Mouse (Mus musculus) urinary bladder, adult 2 months (tissue): ENCODE results near the gene Adam22. TPM values are rescaled to one million over a fixed set of nuclear protein-coding genes. Genes with fewer than 3 reads are reported as not detected.
A peak's percentile ranks its signal among the peaks of the same experiment; 100 is the strongest.

Experiments
- DNase-seq: peaks from one replicate; pipeline ENCODE4 v3.0.0; 2022; ENCODE audit warnings: low spot score
- polyA plus RNA-seq: library from polyadenylated mRNA; depleted of rRNA; stranded (reverse); fragments of >200 nt; gene quantifications from 2 replicates; pipeline ENCODE4 v1.2.3, GENCODE M21; 2012; rRNA removed

Adam22 gene
- 7.6 and 8.6 TPM in 2 replicates for polyA plus RNA-seq

DNA sequence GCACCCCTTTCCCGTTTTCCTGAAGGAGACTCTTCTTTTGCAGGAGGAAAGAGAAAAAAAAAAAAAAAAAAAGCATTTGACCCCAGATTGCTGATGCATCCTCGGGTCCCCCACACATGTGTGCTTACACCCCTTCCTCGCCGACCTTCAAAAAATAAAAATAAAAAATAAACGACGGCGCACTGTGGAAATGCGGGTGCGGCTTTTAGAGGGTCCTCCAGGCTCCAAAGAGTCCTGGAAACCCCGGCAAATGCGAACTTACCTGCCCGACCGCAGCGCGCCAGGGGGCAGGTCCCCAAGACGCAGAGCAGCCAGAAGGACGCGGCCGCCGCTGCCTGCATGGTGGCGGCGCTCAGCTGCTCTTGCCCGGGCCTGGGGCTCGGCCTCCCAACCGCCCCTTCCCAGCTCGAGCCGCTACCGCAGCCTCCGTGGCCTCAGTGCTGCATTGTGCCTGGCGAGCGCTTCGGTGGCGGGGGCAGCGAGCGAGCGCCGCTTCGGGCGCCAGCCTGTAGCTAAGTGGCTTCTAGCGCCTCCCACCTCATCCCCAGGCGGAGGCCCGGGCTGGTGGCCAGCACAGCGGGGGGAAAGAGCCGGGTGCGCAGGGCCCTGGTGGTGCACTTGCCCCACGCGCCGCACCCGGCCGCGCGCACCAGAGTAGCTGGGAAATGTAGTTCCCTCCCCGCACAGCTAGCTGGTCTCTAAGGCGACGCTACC is at the start of gene Adam22:
Gene Adam22 (minus strand): TSS at position 547 of the 714 bp plus-strand sequence.
- DNase-seq = peak; percentile 56

DNA sequence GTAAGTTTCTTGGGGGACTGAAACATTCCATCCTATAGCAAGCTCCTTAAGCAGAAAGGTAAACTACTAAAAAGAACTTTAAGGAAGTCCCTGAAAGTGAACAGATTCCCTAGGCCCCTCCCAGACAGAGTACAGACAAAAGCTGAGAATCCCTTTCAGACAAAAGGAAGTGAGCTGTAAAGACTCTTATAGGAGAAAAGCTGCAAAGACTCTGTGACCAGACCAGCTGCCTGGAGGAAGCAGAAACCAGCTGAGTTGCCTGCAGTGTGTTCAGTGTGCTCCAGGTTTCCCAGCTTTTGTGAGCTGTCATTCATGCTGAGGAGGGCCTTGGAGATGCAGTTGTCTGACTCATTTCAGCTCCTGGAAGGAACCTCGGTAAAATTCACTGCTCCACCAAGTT is 49.5 kb upstream of the Adam22 start:
- DNase-seq = no peak

DNA sequence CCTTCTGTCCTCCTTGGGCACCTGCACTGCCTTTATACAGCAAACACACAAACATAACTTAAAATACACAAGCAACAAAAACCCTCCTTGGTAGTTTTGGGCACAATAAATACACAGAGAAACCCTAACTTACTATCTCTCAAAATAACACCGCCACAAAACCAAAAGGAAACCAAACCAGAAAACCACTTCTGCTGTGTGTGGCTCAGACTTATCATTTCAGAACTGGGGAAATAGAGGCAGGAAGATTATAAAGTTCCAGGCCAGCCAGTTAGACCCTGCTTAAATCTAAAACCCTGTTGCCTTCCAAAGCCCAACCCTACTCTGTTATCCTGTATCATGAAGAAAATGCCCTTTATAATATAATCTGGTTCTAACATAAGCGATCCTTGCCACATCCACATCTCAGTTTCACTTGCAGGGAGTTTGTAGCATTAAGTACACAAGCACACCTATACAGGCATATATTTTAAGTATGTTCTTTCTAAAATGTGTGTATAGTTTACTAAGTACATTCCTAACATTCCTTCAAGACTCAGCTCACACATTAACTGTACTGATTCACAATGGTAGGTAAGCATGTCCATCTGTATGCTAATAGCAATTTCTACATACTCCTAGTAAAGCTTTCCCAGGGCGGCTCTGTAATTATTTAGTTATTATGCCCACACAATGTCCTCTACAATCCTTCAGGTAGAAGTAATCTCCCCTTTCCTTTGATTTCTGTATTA is 48.9 kb upstream of the Adam22 start:
- no peak for DNase-seq

DNA sequence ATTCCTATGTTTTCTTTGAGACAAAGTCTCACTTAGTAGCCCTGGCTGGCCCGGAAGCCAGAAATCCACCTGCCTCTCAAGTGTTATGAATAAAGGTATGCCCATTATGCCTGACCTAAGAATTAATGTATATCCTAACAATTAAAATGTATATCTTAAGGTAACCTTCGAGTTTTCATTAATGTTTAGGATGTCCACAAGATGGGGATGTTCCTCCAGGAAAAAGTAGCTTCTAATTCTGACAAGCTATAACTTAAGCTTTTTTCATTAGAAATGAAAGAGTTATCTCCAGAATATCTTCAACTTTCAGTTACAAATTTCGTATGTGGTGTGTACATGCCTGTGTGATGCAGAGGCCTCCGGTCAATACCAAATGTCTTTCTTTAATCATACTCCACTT is 40.8 kb upstream of the Adam22 start:
- no peak for DNase-seq

DNA sequence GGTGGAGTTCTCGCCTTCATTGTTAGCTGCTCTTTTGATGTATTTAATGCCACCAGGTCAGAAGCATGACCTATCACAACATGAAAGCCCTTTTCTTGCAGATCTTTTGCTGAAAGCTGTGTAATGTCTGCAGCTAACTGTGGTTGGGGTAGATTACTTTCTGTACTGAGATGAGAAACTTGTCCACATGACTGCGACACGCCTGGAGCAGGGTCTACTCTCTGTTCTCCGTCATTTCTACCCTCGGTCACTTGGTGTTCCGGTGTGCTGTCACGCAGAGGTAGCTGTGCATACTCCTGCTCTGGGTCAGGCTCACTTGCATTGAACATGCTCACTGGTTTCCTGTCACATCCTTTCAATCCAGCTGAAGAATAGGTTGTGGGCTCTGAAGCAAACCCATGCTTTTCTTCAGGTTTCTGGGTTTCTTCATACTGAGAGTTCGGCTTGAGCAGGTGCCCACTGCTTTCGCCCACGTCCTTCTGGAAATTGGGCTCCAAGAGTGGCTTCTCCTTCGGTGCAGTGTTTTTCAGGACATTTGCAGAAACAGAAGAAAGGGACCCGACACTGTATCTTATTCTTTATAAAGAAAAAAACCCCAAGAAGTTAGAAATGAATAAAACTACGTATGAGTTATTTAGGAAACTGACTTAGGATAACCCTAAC is 29.8 kb upstream of the Adam22 start:
- DNase-seq = no peak

DNA sequence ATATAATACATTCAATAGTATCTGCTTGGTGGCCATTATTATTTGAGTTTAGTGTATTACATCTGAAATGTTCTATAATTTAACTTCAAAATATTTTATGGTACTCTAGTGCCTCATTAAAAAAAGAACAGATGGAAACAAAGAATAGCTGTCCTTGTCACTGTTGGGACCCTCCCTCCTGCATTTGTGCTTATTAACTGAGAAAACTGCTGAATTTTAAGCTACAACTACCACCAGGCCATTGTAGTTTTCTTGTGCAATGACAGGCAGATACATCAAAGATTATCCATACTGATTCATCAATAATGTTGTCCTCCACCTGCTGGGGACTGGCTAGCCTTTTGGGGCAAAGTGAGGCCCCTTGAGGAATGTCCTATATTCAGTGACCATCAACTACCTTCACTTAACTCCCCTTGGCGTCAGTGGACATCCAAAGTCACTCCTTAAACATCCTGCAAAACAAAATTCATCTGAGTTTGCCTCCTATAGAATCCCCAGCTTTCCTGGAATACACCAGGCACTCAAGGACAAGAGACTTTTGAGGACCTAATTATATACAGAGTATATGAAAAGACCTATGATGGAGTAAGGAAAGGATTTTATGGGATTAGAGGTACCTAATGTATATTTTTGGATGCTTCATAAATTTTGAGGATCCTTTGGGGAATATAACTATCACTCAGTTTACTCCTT is 26.1 kb upstream of the Adam22 start:
- DNase-seq = no peak

DNA sequence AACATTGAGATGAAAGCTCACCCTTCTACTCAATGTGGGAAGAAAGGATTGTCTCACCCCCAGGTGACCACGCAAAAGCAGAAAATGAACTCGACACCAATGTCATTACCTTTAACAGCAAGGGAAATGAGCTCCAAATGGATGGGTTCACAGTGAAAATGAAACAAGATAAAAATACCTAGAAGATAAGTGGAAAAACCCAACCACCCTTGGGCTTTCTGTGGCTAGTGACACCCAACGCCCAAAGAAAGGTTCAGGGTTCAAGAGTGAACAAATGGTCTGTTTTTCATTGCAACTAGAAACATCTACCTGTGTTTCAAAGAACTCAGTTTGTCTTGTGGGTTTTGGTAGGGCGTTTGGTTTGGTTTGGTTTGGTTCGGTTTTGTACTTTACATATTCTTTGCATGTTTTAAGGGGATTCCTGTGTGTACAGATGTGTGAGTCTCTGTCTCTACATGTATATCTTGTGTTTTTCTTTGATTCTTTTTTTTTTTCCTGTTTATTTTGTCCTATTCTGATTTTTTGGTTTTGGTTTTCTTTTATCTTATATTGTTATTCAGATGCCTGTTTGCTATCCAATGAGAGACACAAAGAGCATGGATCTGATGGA is 6.4 kb upstream of the Adam22 start:
- DNase-seq = no peak

DNA sequence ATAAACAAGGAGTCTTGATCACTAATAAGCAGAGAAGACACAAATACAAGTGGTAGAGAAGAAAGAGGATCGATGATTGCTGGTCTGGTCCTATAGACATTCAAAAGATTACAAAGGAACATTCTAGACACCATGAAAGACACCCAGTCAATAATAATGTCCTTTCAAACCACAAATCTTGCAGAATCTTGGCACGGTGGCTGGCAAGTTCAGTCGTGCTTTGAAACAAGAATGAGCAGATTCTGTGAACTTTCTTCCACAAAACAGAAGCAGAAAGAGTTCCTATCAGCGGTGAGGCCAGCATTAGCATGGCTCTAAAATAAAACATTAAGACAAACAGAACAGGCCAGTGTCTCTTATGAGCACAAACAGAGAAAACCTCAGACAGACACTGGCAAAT is 5.5 kb upstream of the Adam22 start:
- no peak for DNase-seq

DNA sequence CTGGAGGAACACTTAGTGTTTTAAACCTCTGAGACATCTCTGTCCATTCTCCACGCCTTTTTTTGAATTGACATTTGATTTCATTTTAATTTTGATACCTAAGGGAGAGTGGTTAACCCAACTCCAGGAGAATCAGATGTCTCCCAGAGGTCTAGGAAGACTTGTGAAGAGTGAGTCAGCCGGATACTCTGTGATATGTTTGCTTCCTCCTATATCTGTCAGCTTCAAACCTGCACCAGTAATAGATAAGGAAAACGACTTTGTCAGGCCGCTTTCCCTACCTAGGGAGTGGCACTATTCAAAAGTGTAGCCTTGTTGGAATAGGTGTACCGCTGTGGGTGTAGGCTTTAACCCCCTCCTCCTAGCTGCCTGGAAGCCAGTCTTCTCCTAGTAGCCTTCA is 821 bp upstream of the Adam22 start:
- DNase-seq = no peak

DNA sequence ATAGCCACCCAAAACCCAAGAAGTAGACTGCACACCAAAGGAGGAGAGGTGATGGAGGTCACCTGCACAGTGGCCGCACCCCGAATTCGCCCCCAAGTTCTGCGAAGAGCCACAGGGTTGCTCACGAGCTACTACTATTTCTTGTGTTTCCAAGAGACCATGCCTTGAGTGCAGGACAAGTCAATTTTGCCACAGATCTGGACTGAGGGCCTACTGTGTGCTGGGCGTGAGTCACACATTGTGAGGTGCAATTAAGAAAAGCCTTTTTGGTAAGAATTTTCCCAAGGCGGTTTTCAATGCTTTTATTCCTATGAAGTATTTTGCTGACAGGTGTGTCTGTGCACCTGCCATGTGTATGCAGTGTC is 350 bp upstream of the Adam22 start:
- no peak for DNase-seq

DNA sequence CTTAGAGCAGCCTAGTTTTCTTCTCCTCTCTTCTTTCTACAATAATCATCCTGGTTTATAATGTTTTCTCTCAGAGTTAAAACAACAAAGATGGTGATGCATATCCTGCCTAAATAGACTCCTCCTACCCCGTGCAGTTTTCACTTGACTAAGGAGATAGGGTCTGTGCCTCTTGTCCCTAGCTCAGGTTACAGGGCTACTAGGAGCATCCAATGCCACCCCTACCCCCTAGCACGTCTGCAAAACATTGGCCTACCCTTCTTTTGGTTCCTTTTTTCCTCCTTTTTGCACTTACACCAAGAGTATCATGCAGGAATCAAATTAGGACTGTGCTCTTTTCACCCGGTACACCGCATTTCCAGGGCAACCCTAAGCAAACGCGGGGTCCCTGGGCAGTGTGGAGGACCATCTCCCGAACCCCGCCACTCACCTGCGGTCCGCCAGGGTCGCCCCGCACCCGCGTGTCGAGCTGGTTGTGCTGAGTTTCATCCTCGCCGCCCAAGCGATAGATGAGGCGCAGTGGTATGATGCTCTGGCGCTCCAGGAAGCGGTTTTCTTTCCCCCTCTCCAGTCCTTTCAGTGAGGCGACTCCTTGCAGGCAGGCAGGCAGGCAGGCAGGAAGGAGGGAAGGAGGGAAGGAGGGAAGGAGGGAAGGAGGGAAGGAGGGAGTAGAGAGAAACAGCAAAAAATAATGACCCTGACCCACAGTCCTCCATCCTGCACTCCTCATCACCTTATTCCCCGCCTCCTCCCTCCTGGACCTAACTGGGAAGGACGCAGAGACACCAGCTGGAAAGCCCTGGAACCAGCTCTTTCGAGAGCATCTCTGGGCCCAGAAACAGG is 968 bp downstream of the Adam22 start:
- DNase-seq = no peak

DNA sequence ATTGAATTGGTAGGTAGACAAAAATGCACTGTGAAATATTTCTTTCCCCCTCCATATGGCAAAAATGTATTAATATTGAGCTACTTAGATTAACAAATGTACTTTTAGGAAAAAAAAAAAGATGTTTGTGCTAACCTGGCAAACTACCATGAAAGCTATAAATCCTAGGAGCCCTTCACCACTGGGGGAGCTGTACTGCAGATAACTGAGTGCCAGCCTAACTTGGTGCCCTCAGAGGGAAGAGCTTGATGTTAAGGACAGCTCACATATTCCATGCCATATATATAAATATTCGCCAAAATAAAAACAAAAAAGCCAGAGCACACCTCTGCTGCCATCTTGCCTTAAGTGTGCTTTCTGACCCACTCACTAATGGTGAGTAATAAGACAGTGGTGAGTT is 5.6 kb downstream of the Adam22 start:
- no peak for DNase-seq

DNA sequence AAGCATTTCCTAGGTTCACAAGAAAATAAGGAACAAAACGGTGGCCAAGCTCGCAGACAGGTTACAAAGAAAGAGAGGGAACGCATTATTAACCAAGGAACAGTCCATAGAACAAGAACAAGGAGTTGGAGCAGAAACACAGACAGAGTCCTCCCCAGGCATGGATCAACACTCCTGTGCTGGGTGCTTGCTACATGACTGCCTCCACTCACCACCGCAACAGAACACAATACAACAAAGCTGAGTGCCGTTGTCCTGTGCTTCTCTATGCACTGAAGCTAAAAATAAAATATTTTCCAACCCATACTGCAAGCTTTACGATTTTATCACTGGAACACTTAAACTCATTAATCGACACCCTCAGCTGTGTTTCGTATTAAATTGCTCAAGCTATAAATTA is 10.3 kb downstream of the Adam22 start:
- DNase-seq = no peak

DNA sequence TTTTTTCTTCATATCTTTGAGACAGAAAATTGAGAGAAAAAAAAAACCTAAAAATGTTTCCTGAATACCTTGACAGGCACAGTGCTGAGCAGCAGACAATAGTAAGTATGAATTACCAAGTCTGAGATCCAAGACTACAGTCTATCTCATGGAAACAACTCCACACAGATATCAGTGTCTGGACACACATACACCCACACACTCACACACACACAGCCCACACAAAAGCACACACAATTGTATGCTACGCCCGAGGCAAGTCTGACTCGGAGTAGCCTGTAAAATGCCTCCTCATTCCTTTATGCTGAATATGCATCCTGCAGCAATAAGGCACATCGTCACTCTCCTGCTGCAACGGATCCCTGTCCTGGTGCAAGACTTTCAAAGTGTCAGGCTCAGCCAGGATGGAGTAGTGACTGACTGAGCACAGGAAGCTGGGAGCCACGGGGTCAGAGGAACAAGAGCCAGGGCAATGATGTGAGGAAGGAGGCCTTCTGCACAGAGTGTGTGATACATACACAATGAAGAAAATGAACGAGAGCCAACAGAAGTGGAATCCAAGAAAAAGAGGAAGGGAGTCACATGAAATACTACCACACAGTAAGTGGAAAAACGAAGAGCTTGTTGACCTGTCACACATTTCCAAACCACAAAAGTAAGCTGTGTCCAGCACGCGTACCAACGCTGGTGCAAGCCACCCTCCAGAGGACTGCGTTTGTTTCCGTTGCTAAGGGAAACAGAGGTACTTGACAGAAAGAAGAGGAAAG is 10.9 kb downstream of the Adam22 start:
- DNase-seq = no peak

DNA sequence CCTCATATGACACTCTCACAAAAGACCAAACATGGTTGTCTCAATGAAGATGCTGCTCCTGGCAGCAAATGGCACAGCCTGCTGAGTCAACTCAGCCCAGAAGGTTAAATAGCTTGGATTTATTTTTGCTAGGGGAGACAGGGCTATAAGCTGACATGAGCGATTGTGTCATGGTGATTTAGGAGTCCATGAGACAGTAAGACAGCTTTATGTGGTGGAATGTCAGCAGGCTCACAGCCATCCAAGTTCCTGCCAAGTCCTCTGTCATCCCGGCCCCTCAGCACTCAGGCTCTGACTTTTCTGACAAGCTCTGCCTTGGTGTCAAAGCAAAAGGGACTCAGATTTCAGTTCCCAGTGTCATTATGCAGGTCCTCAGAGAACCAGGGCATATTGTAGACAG is 11.6 kb downstream of the Adam22 start:
- no peak for DNase-seq

DNA sequence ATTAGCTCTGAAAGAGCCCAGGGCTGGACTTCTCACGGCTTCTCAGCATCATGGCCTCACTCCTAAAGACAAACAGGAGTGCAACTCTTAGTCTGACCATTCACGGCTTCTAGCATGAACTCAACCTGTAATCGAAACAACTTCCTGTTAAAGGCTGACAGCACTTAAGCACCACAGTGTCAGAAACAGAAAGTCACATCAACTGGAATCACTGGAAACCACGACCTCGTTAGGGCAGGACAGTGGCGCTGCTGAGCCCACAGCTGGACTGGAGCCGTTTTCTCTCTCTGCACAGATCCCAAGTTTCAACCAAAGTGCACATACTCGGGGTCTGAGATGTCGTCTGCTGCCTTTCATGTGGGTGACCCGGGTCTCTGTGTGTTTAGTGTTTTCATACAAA is 18.4 kb downstream of the Adam22 start:
- no peak for DNase-seq

DNA sequence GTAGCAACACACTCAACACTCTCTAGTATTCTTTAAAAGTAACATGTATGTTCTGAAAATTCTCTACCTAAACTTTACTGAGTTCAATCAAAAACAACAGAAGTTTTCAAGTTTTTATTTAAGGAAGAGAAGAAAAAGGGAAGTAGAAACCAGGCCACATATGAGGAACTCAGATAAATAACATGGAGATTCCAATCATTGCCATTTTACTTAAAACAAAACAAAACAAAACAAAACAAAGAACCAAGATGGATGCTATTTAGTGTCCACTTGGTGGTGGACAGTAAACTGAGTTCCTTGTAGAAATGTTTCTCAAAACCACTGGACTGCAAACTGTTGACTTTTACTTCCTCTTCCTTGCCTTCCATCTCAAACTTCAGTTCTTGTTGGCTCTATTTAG is 21.6 kb downstream of the Adam22 start:
- no peak for DNase-seq

DNA sequence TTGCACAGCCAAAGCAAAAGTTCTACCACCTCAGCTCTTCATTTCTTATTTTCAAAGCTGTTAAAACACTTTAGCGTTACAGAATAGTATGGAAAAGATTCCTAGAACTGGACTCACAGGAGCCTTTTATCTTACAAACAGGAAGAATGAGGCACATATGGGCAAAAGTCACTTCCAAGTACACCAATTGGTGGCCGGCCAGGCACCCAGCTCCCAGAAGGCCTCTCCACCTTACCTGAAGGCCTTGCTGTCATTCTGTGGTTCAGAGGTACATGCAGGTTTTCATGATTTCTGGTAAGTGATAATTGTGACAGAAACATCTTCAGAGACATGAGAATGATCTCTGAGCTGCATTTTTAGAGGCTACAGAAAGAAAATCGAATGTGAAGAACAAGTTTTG is 24.7 kb downstream of the Adam22 start:
- DNase-seq = no peak

DNA sequence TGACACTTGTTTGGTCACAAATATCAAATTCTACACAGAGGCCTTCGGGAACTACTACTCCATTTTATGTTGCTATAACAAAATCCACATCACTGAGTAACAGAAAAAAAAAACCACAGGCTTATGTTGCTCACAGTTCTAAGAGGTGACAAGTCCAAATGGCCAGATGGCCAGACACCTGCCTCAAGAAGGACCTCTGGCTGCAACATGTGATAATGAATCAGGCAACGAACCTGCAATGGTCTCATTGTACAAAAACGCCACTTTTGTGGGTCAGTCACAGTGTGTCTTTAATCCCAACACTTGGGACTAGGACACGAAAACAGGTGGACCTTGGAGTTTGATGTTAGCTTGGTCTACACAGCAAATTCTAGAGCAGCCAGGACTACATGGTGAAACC is 26.3 kb downstream of the Adam22 start:
- no peak for DNase-seq

DNA sequence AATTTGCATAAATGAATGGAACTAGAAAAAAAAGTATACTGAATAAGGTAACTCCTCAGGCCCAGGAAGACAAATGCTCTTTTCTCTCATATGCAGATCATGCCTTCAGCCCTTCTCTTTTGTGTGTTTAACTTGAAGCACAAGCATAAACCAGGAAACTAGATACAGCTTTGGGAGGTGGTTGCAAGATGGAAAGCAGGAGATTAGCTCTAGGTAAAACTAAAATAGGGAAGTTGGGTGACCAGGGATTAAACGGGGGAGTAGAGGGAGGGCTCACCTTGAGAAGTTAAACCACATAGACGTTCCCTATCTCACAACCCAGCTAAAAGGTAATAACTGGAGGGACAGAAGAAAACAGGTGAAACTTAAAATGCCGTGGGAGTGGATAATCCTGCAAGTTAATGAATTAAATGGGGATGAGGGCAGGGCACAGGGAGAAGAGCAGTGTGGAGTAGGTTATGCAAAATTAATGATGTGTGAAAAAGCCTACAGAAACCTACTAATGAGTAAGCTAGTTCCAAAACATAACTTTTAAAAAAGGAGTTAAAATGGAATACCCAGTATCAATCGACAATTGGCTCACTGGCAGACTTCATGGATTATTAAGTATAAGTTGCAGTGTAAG is 40.2 kb downstream of the Adam22 start:
- DNase-seq = no peak
